Mouse (Mus musculus) heart, postnatal 10 days (tissue): ENCODE data around the gene Mgat5b. TPM values are rescaled to one million over a fixed set of nuclear protein-coding genes. Genes with fewer than 3 reads are reported as not detected.

ENCODE experiments used
- DNase-seq, 2 experiments: peaks; one replicate each; pipeline ENCODE4 v3.0.0; 2021
- intact Hi-C: fragments of 180-260 bp; cut with DNase I; formaldehyde crosslinking; loops from one replicate; pipeline ENCODE4 v1.15.1; 2025
- total RNA-seq, 2 experiments: library from RNA; stranded (reverse); gene quantifications; 2 replicates each; pipeline ENCODE4 v1.2.3; 2021

Mgat5b gene
- total RNA-seq, 2 experiments from 2014 or later, result 0.40 to 0.57 TPM

DNA sequence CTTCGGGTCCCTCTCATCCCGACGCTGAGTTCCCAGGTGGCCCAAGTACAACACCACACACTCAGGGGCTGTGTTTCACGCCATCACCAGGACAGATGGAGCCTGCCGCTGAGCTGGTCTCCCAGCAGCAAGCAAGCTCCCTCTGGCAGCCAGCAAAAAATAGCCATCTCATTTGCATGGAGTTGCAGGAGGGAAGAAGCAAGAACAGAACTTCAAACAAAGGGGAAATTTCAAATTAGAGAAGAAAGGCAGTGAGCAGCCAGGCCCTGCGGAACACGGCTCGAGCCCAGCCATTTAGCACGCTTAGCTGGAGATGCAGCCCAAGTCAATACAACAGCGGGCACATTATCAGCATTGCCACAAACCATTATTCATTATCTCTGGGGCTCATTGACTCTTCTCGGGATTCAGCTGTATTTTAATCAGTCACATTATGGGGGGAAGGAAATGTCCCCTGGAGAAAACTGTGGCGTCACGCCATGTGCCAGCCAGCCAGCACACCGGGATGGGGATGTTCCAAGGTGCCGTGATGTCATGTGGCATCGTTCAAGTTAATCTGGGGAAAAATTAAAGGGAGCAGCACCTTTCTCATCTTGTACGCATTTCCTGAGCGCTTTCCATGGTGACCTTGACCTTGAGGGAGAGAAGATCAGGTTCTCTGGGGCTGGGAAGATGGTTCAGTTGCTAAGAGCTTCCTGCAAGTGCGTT, 110.4 kb downstream of the Mgat5b start:
- intact Hi-C loops, result no loop called here
- no peak for DNase-seq

DNA sequence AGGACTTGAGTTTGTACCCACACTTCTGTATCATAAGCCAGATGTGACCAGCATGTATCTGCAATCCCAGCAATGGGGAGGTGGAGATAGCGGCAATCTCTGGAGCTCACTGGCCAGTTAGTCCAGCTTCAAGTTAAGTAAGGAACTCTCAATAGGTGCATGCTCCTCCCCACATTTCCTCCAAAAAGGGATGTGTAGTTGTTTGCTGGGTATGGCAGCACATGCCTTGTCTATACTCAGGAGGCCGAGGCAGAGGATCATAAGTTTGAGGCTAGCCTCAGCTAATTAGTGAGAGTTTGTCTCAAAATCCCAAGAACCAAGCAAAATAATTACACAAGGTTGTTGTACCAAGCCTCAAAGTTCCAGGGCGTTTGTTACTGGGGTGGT, 110.9 kb downstream of the Mgat5b start:
- no peak for DNase-seq
- intact Hi-C loops, result no loop called here

DNA sequence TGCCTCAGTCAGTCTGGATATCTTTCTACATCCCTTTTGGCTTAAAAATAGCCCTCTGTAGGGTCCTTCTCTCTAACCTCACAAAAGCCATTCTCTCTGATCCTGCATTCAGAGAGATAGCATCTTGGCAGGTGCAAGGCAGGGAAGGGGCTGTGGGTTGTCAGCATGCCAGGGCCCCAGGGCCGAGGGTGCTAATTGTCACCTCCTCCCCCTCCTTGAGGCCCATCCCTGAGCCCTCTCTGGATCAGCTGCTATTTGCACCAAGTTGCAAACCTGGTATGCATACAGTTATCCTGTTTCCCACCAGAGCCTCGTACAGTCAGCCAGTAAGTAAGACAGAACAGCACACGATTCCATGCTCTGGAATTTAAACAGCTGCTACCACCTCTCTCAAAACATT, 111.4 kb downstream of the Mgat5b start:
- no peak for DNase-seq
- intact Hi-C loops, result no loop called here

DNA sequence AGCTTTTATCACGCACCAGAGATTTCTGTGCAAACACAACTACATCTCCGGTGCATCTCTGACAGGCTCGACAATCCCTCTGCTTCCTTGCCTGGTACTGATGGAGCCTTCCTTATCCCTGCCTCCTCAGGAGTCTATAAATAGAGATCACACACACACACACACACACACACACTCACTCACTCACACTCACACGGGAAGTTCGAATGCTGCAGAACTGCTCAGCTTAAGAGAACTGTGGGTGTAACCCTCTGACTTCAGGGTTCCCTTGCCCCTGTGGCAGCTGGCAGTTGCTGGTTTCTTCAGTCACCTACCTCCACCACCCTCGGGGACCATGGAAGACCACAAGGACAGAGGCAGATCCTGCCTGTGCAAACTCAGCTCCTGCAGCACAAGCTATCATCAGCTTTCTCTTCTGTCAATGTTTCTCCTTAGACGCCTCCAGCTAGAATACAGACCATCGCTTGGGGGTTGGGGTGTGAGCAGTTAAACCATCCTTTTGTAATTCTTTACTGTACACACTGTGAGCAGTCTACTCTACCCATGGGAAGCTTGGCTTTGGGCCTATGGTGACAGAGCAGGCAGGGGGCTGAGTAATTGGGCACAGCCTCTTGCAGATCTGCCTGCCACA, 111.9 kb downstream of the Mgat5b start:
- intact Hi-C loops, result no loop called here
- DNase-seq, result no peak

DNA sequence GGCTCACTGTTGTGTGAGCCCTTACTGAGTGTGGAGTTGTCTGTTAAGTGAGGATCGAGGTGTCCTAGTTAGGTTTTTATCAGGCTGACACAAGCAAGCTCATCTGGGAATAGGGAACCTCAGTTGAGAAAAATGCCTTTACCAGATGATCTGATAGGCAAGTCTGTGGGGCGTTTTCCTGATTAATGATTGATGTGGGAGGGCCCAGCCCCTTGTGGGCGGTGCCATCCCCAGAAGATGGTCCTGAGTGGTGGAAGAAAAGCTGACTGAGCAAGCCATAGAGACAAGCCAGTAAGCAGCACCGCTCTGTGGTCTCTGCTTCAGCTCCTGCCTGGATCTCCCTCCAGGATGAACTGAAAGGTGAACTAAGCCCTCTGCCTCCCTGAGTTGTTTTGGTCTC, 112.6 kb downstream of the Mgat5b start:
- intact Hi-C loops, result no loop called here
- DNase-seq, result no peak

DNA sequence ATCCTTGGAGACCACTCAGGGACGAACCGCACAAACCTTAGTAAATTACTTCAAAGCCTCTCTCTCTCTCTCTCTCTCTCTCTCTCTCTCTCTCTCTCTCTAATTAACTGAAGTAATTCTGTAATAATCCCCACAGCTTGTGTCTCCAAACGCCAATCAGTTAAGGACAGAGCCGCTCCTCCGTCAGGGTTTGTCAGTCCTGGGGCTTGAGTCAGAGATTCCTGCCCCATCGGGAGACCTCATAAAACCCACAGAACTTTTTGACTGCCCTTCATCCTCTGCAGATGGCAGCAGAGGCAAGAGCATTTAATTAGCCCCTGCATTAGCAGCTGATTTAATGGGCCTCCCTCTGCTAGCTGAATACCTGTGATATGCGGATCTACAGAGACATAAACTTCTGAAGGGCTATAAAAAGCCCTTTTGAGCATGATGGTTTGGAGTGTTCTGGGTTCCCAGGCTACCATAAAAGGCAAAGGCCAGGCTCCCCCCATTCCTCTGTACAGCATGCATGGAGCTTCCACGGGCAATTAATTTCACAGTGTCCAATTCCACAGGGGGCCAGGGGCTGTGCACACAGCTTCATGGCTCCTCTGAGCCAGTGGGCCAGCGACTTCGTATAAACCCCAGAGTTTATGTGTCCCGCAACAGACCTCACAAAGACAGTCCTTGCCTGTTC, 117.1 kb downstream of the Mgat5b start:
- intact Hi-C loops, result no loop called here
- DNase-seq, result no peak

Other genes starting within 250 kb of the Mgat5b start
- not detected for gene St6galnac1, start 143.4 kb upstream of the Mgat5b start, total RNA-seq
- 10 to 100 TPM; 43.3 to 48.7 TPM for gene Mxra7, start 90.8 kb upstream of the Mgat5b start, total RNA-seq
- gene Mettl23, start 75.6 kb upstream of the Mgat5b start, total RNA-seq, result 10 to 100 TPM; 32.0 to 35.1 TPM
- 10 to 100 TPM; 33.3 to 37.8 TPM for gene Jmjd6, start 75.4 kb upstream of the Mgat5b start, total RNA-seq
- 10 to 100 TPM; 41.7 to 43.6 TPM for gene Mfsd11, start 66.4 kb upstream of the Mgat5b start, total RNA-seq
- gene Srsf2, start 65.8 kb upstream of the Mgat5b start, total RNA-seq, result 100 to 1,000 TPM; 196 to 197 TPM
- gene Sec14l1, start 196.3 kb downstream of the Mgat5b start, total RNA-seq, result 10 to 100 TPM; 79.2 to 91.1 TPM